Mouse (Mus musculus): ENCODE measurements around the gene 4930583I09Rik. TPM values are rescaled to one million over a fixed set of nuclear protein-coding genes. Genes with fewer than 3 reads are reported as not detected.

Gene 4930583I09Rik
- total RNA-seq (2014; rRNA removed) (not detected in 2 replicates), polyA plus RNA-seq (2015; fragmentation: Nextera tagmentation; extraction: Ambion mirVana) (not detected in 2 replicates)

DNA sequence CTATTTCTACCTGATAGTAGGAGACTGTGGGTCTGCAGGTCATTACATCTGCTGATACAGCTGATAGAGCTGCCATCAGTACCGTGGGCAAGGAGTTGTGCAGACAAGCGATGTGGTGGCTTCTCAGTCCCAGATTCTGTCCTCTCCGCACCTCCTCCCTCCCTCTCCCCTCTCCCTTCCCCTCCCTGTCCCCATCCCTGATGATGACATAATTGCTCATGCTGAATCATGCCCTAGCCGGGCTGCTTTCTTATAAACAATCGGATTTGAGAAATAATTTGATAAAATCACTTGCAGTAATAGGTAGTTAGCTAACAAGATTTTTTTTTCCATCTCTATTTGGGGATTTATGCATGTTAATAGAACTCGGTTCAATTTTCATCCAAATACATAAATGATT lies at the start of gene 4930583I09Rik:
4930583I09Rik (minus strand) TSS at position 144 of the 400 bp plus-strand sequence.
- Histone ChIP-seq H3K4me2 (ENCODE audit: low read depth, low read length, poor library complexity, severe bottlenecking) (peak within 1 kb of the TSS; percentile 5), H3K4me3 (ENCODE audit: low read depth, low read length) (no peak within 1 kb of the TSS; the same call in 1 of the 2 replicates), H3K27ac (ENCODE audit: low read depth, low read length) (no peak within 1 kb of the TSS), H3K27me3 (ENCODE audit: insufficient read depth, low read length) (no peaks in the 10 kb centered on the region), H3K36me3 (ENCODE audit: insufficient read depth, low read length) (no peaks in the 10 kb centered on the region), H3K9ac (replicated peaks; ENCODE audit: low read length, poor library complexity, severe bottlenecking) (no peak within 1 kb of the TSS), H3K9me3 (ENCODE audit: low read length) (no peaks in the 10 kb centered on the region), H3K4me1 (ENCODE audit: insufficient read depth, low read length) (no peaks in the 10 kb centered on the region)
- no peak for TF ChIP-seq CTCF (IDR thresholded peaks at IDR 0.05)
- 61% methylated on average over 6 of the region's 6 CpGs for WGBS
- ATAC-seq (ENCODE audit: low FRiP score): no peak
- DNase-seq (ENCODE audit: low spot score): no peak

- H3K27me3 ChIP-seq (ENCODE audit: insufficient read depth, low read length): no peaks in the 10 kb centered on the region
- no peak overlapping the region for H3K9ac ChIP-seq (replicated peaks; ENCODE audit: low read length, poor library complexity, severe bottlenecking)
- no peak for TF ChIP-seq CTCF (IDR thresholded peaks at IDR 0.05)
- no peak overlapping the region for H3K27ac ChIP-seq (ENCODE audit: low read depth, low read length)
- no peaks in the 10 kb centered on the region for H3K36me3 ChIP-seq (ENCODE audit: insufficient read depth, low read length)
- no peaks in the 10 kb centered on the region for H3K4me1 ChIP-seq (ENCODE audit: insufficient read depth, low read length)
- H3K4me2 ChIP-seq (ENCODE audit: low read depth, low read length, poor library complexity, severe bottlenecking): no peak overlapping the region
- H3K4me3 ChIP-seq (ENCODE audit: low read depth, low read length): no peak overlapping the region
- DNase-seq (ENCODE audit: low spot score) (no peak), ATAC-seq (ENCODE audit: low FRiP score) (no peak)
- H3K9me3 ChIP-seq (ENCODE audit: low read length): no peaks in the 10 kb centered on the region
- 81% methylated on average over 12 of the region's 12 CpGs for WGBS
Measured at GRCm38 (mm10) chr17:64876111-64876510, 40.2 kb upstream of the 4930583I09Rik start.

GRCm38 (mm10) chr17:64873651-64874072 lies 37.8 kb upstream of the 4930583I09Rik start:
- WGBS: 13% methylated on average over 4 of the region's 4 CpGs
- Histone ChIP-seq H3K27ac (ENCODE audit: low read depth, low read length) (no peak overlapping the region), H3K9me3 (ENCODE audit: low read length) (no peaks in the 10 kb centered on the region), H3K36me3 (ENCODE audit: insufficient read depth, low read length) (no peaks in the 10 kb centered on the region), H3K27me3 (ENCODE audit: insufficient read depth, low read length) (no peaks in the 10 kb centered on the region), H3K9ac (replicated peaks; ENCODE audit: low read length, poor library complexity, severe bottlenecking) (no peak overlapping the region), H3K4me3 (ENCODE audit: low read depth, low read length) (no peak overlapping the region), H3K4me2 (ENCODE audit: low read depth, low read length, poor library complexity, severe bottlenecking) (no peak overlapping the region), H3K4me1 (ENCODE audit: insufficient read depth, low read length) (no peaks in the 10 kb centered on the region)
- DNase-seq (ENCODE audit: low spot score) (peak; percentile 68), ATAC-seq (ENCODE audit: low FRiP score) (no peak)
- peak; percentile 77 for TF ChIP-seq CTCF (IDR thresholded peaks at IDR 0.05)

DNA sequence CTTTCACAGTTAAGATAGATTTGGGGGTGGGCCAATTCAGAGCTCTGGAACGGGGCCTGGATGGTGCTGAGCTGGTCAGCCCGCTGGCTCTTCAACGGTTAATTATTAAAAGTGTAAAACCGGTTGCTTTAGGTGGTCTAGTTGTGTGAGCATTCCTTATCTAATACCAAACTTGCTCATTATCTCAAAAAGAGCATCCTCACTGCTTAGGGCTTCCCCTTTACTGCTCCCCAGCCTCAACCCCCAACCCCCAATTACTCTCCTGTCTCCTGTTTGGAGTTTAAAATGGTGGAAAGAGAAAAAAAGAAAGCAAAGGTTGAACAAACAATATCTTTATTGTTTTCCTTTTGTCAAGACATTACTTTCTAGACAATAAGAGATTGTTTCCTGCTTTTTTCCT lies 27.9 kb upstream of the 4930583I09Rik start:
- no peak overlapping the region for H3K9ac ChIP-seq (replicated peaks; ENCODE audit: low read length, poor library complexity, severe bottlenecking)
- no peak overlapping the region for H3K4me3 ChIP-seq (ENCODE audit: low read depth, low read length)
- H3K4me1 ChIP-seq (ENCODE audit: insufficient read depth, low read length): no peaks in the 10 kb centered on the region
- 81% methylated on average over 4 of the region's 4 CpGs for WGBS
- DNase-seq (ENCODE audit: low spot score) (no peak), ATAC-seq (ENCODE audit: low FRiP score) (no peak)
- no peak overlapping the region for H3K27ac ChIP-seq (ENCODE audit: low read depth, low read length)
- no peaks in the 10 kb centered on the region for H3K27me3 ChIP-seq (ENCODE audit: insufficient read depth, low read length)
- no peak for TF ChIP-seq CTCF (IDR thresholded peaks at IDR 0.05)
- H3K9me3 ChIP-seq (ENCODE audit: low read length): no peaks in the 10 kb centered on the region
- H3K36me3 ChIP-seq (ENCODE audit: insufficient read depth, low read length): no peaks in the 10 kb centered on the region
- H3K4me2 ChIP-seq (ENCODE audit: low read depth, low read length, poor library complexity, severe bottlenecking): no peak overlapping the region

DNA sequence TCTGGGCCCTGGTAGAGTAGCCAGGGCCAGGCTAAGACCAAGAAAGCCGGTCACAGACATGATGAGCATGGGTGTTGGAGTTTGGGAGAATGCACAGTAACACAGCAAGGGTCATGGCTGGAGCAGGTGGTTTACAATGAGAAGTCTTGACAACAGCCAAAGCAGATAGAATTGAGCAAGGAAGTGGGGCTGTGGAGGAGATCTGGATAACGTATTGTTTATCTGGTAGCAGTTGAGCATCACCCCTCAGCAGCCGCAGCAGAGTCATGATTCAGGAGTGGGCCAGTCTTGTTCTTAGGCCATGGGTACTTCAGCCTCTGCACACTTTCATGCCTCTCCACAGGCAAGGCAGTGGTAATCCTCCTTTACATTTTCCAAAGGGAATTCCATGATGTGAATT lies 25.1 kb upstream of the 4930583I09Rik start:
- H3K9ac ChIP-seq (replicated peaks; ENCODE audit: low read length, poor library complexity, severe bottlenecking): no peak overlapping the region
- H3K4me3 ChIP-seq (ENCODE audit: low read depth, low read length): no peak overlapping the region
- no peaks in the 10 kb centered on the region for H3K27me3 ChIP-seq (ENCODE audit: insufficient read depth, low read length)
- H3K36me3 ChIP-seq (ENCODE audit: insufficient read depth, low read length): no peaks in the 10 kb centered on the region
- no peak overlapping the region for H3K4me2 ChIP-seq (ENCODE audit: low read depth, low read length, poor library complexity, severe bottlenecking)
- 86% methylated on average over 3 of the region's 3 CpGs for WGBS
- H3K27ac ChIP-seq (ENCODE audit: low read depth, low read length): no peak overlapping the region
- no peaks in the 10 kb centered on the region for H3K9me3 ChIP-seq (ENCODE audit: low read length)
- no peak for DNase-seq (ENCODE audit: low spot score)
- TF ChIP-seq CTCF (IDR thresholded peaks at IDR 0.05): no peak
- H3K4me1 ChIP-seq (ENCODE audit: insufficient read depth, low read length): no peaks in the 10 kb centered on the region
- no peak for ATAC-seq (ENCODE audit: low FRiP score)

DNA sequence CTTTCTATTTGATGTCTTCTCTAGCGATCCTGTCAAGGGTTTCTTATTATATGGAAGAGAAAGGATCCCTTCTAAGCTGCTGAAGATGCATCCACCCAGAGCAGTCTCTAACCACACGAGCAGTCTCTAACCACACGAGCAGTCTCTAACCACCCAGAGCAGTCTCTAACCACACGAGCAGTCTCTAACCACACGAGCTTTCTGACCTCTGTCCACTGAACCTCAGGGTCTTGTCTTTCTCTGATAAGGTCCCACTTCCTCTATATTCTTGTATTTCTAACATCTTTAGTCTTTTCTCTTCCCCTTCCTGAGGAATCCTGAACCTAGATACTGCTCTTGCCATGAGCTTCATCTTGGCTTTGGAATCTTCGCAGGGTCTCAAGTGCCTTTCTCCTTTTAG lies 23.0 kb upstream of the 4930583I09Rik start:
- Histone ChIP-seq H3K4me3 (ENCODE audit: low read depth, low read length) (no peak overlapping the region), H3K27ac (ENCODE audit: low read depth, low read length) (no peak overlapping the region), H3K4me2 (ENCODE audit: low read depth, low read length, poor library complexity, severe bottlenecking) (no peak overlapping the region), H3K27me3 (ENCODE audit: insufficient read depth, low read length) (no peaks in the 10 kb centered on the region), H3K36me3 (ENCODE audit: insufficient read depth, low read length) (no peaks in the 10 kb centered on the region), H3K9me3 (ENCODE audit: low read length) (no peaks in the 10 kb centered on the region), H3K9ac (replicated peaks; ENCODE audit: low read length, poor library complexity, severe bottlenecking) (no peak overlapping the region), H3K4me1 (ENCODE audit: insufficient read depth, low read length) (no peaks in the 10 kb centered on the region)
- no peak for TF ChIP-seq CTCF (IDR thresholded peaks at IDR 0.05)
- 81% methylated on average over 6 of the region's 6 CpGs for WGBS
- DNase-seq (ENCODE audit: low spot score) (no peak), ATAC-seq (ENCODE audit: low FRiP score) (no peak)
